Mouse (Mus musculus): ENCODE measurements around the gene Tigd4. TPM values are rescaled to one million over a fixed set of nuclear protein-coding genes. Genes with fewer than 3 reads are reported as not detected.

Tigd4 gene
- polyA plus RNA-seq, 1 experiment: not detected

GRCm38 (mm10) chr3:84568540-84568939 is 24.8 kb upstream of the Tigd4 start:
- Histone ChIP-seq H3K36me3 (ENCODE audit: control insufficient read depth, insufficient read depth, low read length, poor library complexity, severe bottlenecking) (no peaks in the 10 kb centered on the region), H3K27ac (ENCODE audit: insufficient read depth, low read length) (no peak overlapping the region), H3K9me3 (replicated peaks; ENCODE audit: control insufficient read depth, insufficient read depth, low read length, poor library complexity, severe bottlenecking) (no peaks in the 10 kb centered on the region), H3K9ac (ENCODE audit: low read depth, poor library complexity, severe bottlenecking) (no peak overlapping the region), H3K4me3 (ENCODE audit: low read depth, low read length) (no peak overlapping the region), H3K4me1 (ENCODE audit: control insufficient read depth, insufficient read depth, low read length) (no peaks in the 10 kb centered on the region), H3K27me3 (ENCODE audit: control insufficient read depth, insufficient read depth, low read length, poor library complexity, severe bottlenecking) (no peaks in the 10 kb centered on the region)
- TF ChIP-seq CTCF (IDR thresholded peaks at IDR 0.05; ENCODE audit: low read depth, low read length) (no peak), EP300 (IDR thresholded peaks at IDR 0.05; ENCODE audit: insufficient read depth, low read depth, low read length) (no peak), POLR2A (IDR thresholded peaks at IDR 0.05; ENCODE audit: insufficient read depth, low read length) (no peak)

- TF ChIP-seq EP300 (IDR thresholded peaks at IDR 0.05; ENCODE audit: insufficient read depth, low read depth, low read length): no peak
- H3K9ac ChIP-seq (ENCODE audit: low read depth, poor library complexity, severe bottlenecking): no peak overlapping the region
- no peak overlapping the region for H3K4me3 ChIP-seq (ENCODE audit: low read depth, low read length)
- no peaks in the 10 kb centered on the region for H3K36me3 ChIP-seq (ENCODE audit: control insufficient read depth, insufficient read depth, low read length, poor library complexity, severe bottlenecking)
- H3K4me1 ChIP-seq (ENCODE audit: control insufficient read depth, insufficient read depth, low read length): no peaks in the 10 kb centered on the region
- no peak overlapping the region for H3K27ac ChIP-seq (ENCODE audit: insufficient read depth, low read length)
- no peaks in the 10 kb centered on the region for H3K27me3 ChIP-seq (ENCODE audit: control insufficient read depth, insufficient read depth, low read length, poor library complexity, severe bottlenecking)
- no peaks in the 10 kb centered on the region for H3K9me3 ChIP-seq (replicated peaks; ENCODE audit: control insufficient read depth, insufficient read depth, low read length, poor library complexity, severe bottlenecking)
Measured at GRCm38 (mm10) chr3:84569587-84569986, 23.8 kb upstream of the Tigd4 start.

DNA sequence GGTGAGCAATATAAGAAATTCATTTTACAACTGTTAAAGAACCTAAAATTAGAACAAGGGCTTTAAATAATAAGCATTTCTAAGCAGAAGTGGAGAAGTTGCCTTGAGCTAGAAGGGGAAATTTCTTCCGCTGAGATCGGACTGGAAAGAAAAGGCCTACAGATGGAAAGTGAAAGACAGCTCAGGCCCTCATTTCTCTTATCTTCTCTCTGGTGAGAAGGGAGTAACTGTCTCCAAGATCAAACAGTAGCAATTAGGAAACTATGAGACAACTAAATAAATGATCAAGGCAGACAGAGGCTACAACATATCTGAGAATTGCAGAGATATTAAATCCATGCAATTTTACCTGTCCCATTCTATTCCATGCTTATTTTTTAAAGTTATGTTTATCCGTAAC is 22.9 kb upstream of the Tigd4 start:
- Histone ChIP-seq H3K4me3 (ENCODE audit: low read depth, low read length) (no peak overlapping the region), H3K9ac (ENCODE audit: low read depth, poor library complexity, severe bottlenecking) (no peak overlapping the region), H3K27me3 (ENCODE audit: control insufficient read depth, insufficient read depth, low read length, poor library complexity, severe bottlenecking) (no peaks in the 10 kb centered on the region), H3K4me1 (ENCODE audit: control insufficient read depth, insufficient read depth, low read length) (no peaks in the 10 kb centered on the region), H3K36me3 (ENCODE audit: control insufficient read depth, insufficient read depth, low read length, poor library complexity, severe bottlenecking) (no peaks in the 10 kb centered on the region), H3K27ac (ENCODE audit: insufficient read depth, low read length) (no peak overlapping the region), H3K9me3 (replicated peaks; ENCODE audit: control insufficient read depth, insufficient read depth, low read length, poor library complexity, severe bottlenecking) (no peaks in the 10 kb centered on the region)
- TF ChIP-seq CTCF (IDR thresholded peaks at IDR 0.05; ENCODE audit: low read depth, low read length) (no peak), EP300 (IDR thresholded peaks at IDR 0.05; ENCODE audit: insufficient read depth, low read depth, low read length) (no peak), POLR2A (IDR thresholded peaks at IDR 0.05; ENCODE audit: insufficient read depth, low read length) (no peak)

- Histone ChIP-seq H3K27ac (ENCODE audit: insufficient read depth, low read length) (no peak overlapping the region), H3K4me3 (ENCODE audit: low read depth, low read length) (no peak overlapping the region), H3K9ac (ENCODE audit: low read depth, poor library complexity, severe bottlenecking) (no peak overlapping the region), H3K9me3 (replicated peaks; ENCODE audit: control insufficient read depth, insufficient read depth, low read length, poor library complexity, severe bottlenecking) (no peaks in the 10 kb centered on the region), H3K4me1 (ENCODE audit: control insufficient read depth, insufficient read depth, low read length) (no peaks in the 10 kb centered on the region), H3K27me3 (ENCODE audit: control insufficient read depth, insufficient read depth, low read length, poor library complexity, severe bottlenecking) (no peaks in the 10 kb centered on the region), H3K36me3 (ENCODE audit: control insufficient read depth, insufficient read depth, low read length, poor library complexity, severe bottlenecking) (no peaks in the 10 kb centered on the region)
- TF ChIP-seq EP300 (IDR thresholded peaks at IDR 0.05; ENCODE audit: insufficient read depth, low read depth, low read length) (no peak), POLR2A (IDR thresholded peaks at IDR 0.05; ENCODE audit: insufficient read depth, low read length) (no peak), CTCF (IDR thresholded peaks at IDR 0.05; ENCODE audit: low read depth, low read length) (no peak)
Measured at GRCm38 (mm10) chr3:84580716-84581115, 12.7 kb upstream of the Tigd4 start.

GRCm38 (mm10) chr3:84581696-84582022 is 11.7 kb upstream of the Tigd4 start:
- H3K4me1 ChIP-seq (ENCODE audit: control insufficient read depth, insufficient read depth, low read length): no peaks in the 10 kb centered on the region
- no peaks in the 10 kb centered on the region for H3K36me3 ChIP-seq (ENCODE audit: control insufficient read depth, insufficient read depth, low read length, poor library complexity, severe bottlenecking)
- H3K4me3 ChIP-seq (ENCODE audit: low read depth, low read length): peak overlapping the region; percentile 87
- peak overlapping the region; percentile 12; the same call in 1 of the 2 replicates for H3K27ac ChIP-seq (ENCODE audit: insufficient read depth, low read length)
- TF ChIP-seq EP300 (IDR thresholded peaks at IDR 0.05; ENCODE audit: insufficient read depth, low read depth, low read length) (no peak), POLR2A (IDR thresholded peaks at IDR 0.05; ENCODE audit: insufficient read depth, low read length) (no peak), CTCF (IDR thresholded peaks at IDR 0.05; ENCODE audit: low read depth, low read length) (no peak)
- no peaks in the 10 kb centered on the region for H3K9me3 ChIP-seq (replicated peaks; ENCODE audit: control insufficient read depth, insufficient read depth, low read length, poor library complexity, severe bottlenecking)
- peak overlapping the region; percentile 48 for H3K9ac ChIP-seq (ENCODE audit: low read depth, poor library complexity, severe bottlenecking)
- H3K27me3 ChIP-seq (ENCODE audit: control insufficient read depth, insufficient read depth, low read length, poor library complexity, severe bottlenecking): no peaks in the 10 kb centered on the region

DNA sequence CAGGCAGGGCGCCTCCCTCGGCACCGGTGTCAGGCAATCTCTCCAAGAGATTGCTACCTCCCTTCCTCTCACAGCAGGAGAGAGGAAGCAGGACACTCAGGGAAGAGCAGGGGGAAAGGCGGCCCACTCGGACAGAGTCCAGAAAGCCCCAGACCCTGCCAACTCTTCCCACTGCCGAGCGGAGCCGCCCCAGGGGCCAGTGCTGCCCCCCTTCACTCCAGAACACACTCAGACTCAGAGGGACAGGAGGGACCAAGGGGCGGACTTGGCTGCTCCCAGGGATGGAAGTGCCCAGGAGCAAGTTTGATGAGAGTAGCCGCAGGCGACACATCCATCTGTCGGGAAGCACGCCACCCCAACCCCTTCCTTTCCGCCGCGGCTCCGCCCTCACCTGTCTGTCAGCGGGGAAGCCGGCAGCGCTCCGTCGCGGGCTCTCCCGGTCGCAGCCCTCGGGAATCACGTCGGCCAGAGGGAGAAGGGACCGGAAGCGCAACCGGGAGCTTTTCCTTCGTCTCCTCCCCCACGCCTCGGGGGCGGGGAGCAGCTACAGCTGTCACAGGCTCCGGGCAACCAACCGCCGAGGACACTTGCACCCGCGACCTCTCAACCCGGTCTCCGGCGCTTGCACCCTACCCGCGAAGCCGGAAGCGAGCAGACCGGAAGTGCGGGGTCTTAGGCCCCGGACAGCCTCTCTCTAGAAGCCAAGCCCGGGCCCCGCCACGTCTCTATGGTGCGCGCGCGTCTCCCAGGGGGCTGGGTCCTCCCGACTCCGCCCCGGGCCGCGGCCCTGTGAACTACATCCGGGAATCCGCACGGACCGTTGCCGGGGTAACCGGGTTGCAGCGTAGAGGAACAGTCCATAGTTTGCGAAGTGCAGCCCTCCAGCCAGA is 11.1 kb upstream of the Tigd4 start, which contains the start of gene Arfip1:
Gene Arfip1 (minus strand): TSS at position 603 of the 890 bp plus-strand sequence.
- Histone ChIP-seq H3K4me1 (ENCODE audit: control insufficient read depth, insufficient read depth, low read length) (no peaks in the 10 kb centered on the region), H3K9me3 (replicated peaks; ENCODE audit: control insufficient read depth, insufficient read depth, low read length, poor library complexity, severe bottlenecking) (no peaks in the 10 kb centered on the region), H3K27ac (ENCODE audit: insufficient read depth, low read length) (peak within 1 kb of the TSS; percentile 12; the same call in 1 of the 2 replicates), H3K36me3 (ENCODE audit: control insufficient read depth, insufficient read depth, low read length, poor library complexity, severe bottlenecking) (no peaks in the 10 kb centered on the region), H3K27me3 (ENCODE audit: control insufficient read depth, insufficient read depth, low read length, poor library complexity, severe bottlenecking) (no peaks in the 10 kb centered on the region), H3K9ac (ENCODE audit: low read depth, poor library complexity, severe bottlenecking) (peak within 1 kb of the TSS; percentile 48), H3K4me3 (ENCODE audit: low read depth, low read length) (peak within 1 kb of the TSS; percentile 98)
- TF ChIP-seq CTCF (IDR thresholded peaks at IDR 0.05; ENCODE audit: low read depth, low read length) (no peak), POLR2A (IDR thresholded peaks at IDR 0.05; ENCODE audit: insufficient read depth, low read length) (peak; percentile 15)

All from ES-Bruce4 (cell line).